Mouse (Mus musculus) cortical plate, adult 2 months (tissue): Measurements from ENCODE around the gene St3gal5. TPM values are rescaled to one million over a fixed set of nuclear protein-coding genes. Genes with fewer than 3 reads are reported as not detected.
A peak's percentile ranks its signal among the peaks of the same experiment; 100 is the strongest.

Source experiments
- H3K27ac ChIP-seq: fragments of 200-500 bp; 2 replicates; pipeline ENCODE4 v1.5.1; 2012; ENCODE audit warnings: low read length, control low read depth, inconsistent platforms; ENCODE audit not compliant: insufficient read depth
- H3K4me1 ChIP-seq: fragments of 200-500 bp; 2 replicates; pipeline ENCODE4 v1.6.1; 2011; ENCODE audit warnings: low read length; ENCODE audit not compliant: control insufficient read depth, insufficient read depth
- H3K4me3 ChIP-seq: fragments of 200-500 bp; 2 replicates; pipeline ENCODE4 v1.5.1; 2011; ENCODE audit warnings: mild to moderate bottlenecking, low read length, control low read depth; ENCODE audit not compliant: insufficient read depth
- CTCF ChIP-seq: fragments of 200-500 bp; IDR thresholded peaks from 2 replicates; pipeline ENCODE4 v1.5.1; 2011; ENCODE audit warnings: mild to moderate bottlenecking, control low read depth, low read length; ENCODE audit not compliant: insufficient read depth; ENCODE audit errors: extremely low read depth
- POLR2A ChIP-seq: fragments of 200-500 bp; IDR thresholded peaks from 2 replicates; pipeline ENCODE4 v1.6.1; 2011; ENCODE audit warnings: mild to moderate bottlenecking, low read length, control low read depth; ENCODE audit not compliant: insufficient read depth; ENCODE audit errors: extremely low read depth
- polyA plus RNA-seq: library from polyadenylated mRNA; depleted of rRNA; stranded (reverse); fragments of >200 nt; gene quantifications from 2 replicates; pipeline ENCODE4 v1.2.3, GENCODE M21; 2012

Gene St3gal5
- polyA plus RNA-seq, 1 experiment: 126 TPM

GRCm38 (mm10) chr6:72108941-72109892 lies 11.8 kb downstream of the St3gal5 start:
- Histone ChIP-seq H3K4me3 (no peak overlapping the region), H3K4me1 (peaks cover 14% of the 10 kb centered on the region), H3K27ac (peak overlapping the region; percentile 72; the same call in 1 of the 2 replicates)
- TF ChIP-seq POLR2A: no peak
- no peak for TF ChIP-seq CTCF

GRCm38 (mm10) chr6:72110577-72110976 lies 13.2 kb downstream of the St3gal5 start:
- Histone ChIP-seq H3K4me3 (no peak overlapping the region), H3K4me1 (peaks cover 15% of the 10 kb centered on the region), H3K27ac (no peak overlapping the region)
- TF ChIP-seq POLR2A (no peak), CTCF (no peak)

- Histone ChIP-seq H3K4me1 (peaks cover 17% of the 10 kb centered on the region), H3K4me3 (no peak overlapping the region), H3K27ac (no peak overlapping the region)
- no peak for TF ChIP-seq POLR2A
- TF ChIP-seq CTCF: no peak
Measured at GRCm38 (mm10) chr6:72112575-72112974, 15.2 kb downstream of the St3gal5 start.

GRCm38 (mm10) chr6:72113093-72113702 lies 15.8 kb downstream of the St3gal5 start:
- no peak for TF ChIP-seq POLR2A
- TF ChIP-seq CTCF: no peak
- Histone ChIP-seq H3K4me3 (no peak overlapping the region), H3K27ac (no peak overlapping the region), H3K4me1 (peaks cover 17% of the 10 kb centered on the region)

- no peak overlapping the region for H3K4me3 ChIP-seq
- TF ChIP-seq POLR2A (no peak), CTCF (no peak)
- H3K27ac ChIP-seq: no peak overlapping the region
- H3K4me1 ChIP-seq: peaks cover 6% of the 10 kb centered on the region
Measured at GRCm38 (mm10) chr6:72114902-72115301, 17.5 kb downstream of the St3gal5 start.

- TF ChIP-seq POLR2A: no peak
- no peak for TF ChIP-seq CTCF
- Histone ChIP-seq H3K4me1 (peaks cover 8% of the 10 kb centered on the region), H3K27ac (no peak overlapping the region), H3K4me3 (no peak overlapping the region)
Measured at GRCm38 (mm10) chr6:72117322-72117968, 20.1 kb downstream of the St3gal5 start.

GRCm38 (mm10) chr6:72119870-72120269 lies 22.5 kb downstream of the St3gal5 start:
- Histone ChIP-seq H3K27ac (no peak overlapping the region), H3K4me3 (no peak overlapping the region), H3K4me1 (peaks cover 5% of the 10 kb centered on the region)
- TF ChIP-seq CTCF (no peak), POLR2A (no peak)

GRCm38 (mm10) chr6:72121301-72121700 lies 23.9 kb downstream of the St3gal5 start:
- Histone ChIP-seq H3K27ac (no peak overlapping the region), H3K4me3 (no peak overlapping the region)
- TF ChIP-seq CTCF (no peak), POLR2A (no peak)

GRCm38 (mm10) chr6:72122515-72122914 lies 25.1 kb downstream of the St3gal5 start:
- H3K4me3 ChIP-seq: no peak overlapping the region
- peaks cover 5% of the 10 kb centered on the region for H3K4me1 ChIP-seq
- TF ChIP-seq POLR2A (no peak), CTCF (no peak)
- no peak overlapping the region for H3K27ac ChIP-seq

More at GRCm38 (mm10) chr6:72121301-72121700, 23.9 kb downstream of the St3gal5 start:
- peaks cover 5% of the 10 kb centered on the region for H3K4me1 ChIP-seq
